Mouse (Mus musculus): ENCODE measurements around the gene Ttyh2. TPM values are rescaled to one million over a fixed set of nuclear protein-coding genes. Genes with fewer than 3 reads are reported as not detected.

The Ttyh2 gene
- polyA plus RNA-seq, 1 experiment from 2014 or later, result 28.0 TPM

Other genes starting within 250 kb of the Ttyh2 start
- 674 and 718 TPM in 2 replicates for gene Rpl38, start 6.9 kb upstream of the Ttyh2 start, polyA plus RNA-seq (2014; fragmentation: Nextera tagmentation; extraction: Ambion mirVana)
- gene Dnaic2, start 52.0 kb downstream of the Ttyh2 start, polyA plus RNA-seq (2014; fragmentation: Nextera tagmentation; extraction: Ambion mirVana), result 0.71 and 2.0 TPM in 2 replicates
- 0.56 and 0.99 TPM in 2 replicates for gene Kif19a, start 90.0 kb downstream of the Ttyh2 start, polyA plus RNA-seq (2014; fragmentation: Nextera tagmentation; extraction: Ambion mirVana)
- gene Btbd17, start 120.5 kb downstream of the Ttyh2 start, polyA plus RNA-seq (2014; fragmentation: Nextera tagmentation; extraction: Ambion mirVana), result 18.8 and 20.4 TPM in 2 replicates
- gene Gpr142, start 123.5 kb downstream of the Ttyh2 start, polyA plus RNA-seq (2014; fragmentation: Nextera tagmentation; extraction: Ambion mirVana), result not detected in 2 replicates
- 3.7 and 9.0 TPM in 2 replicates for gene Gprc5c, start 175.7 kb downstream of the Ttyh2 start, polyA plus RNA-seq (2014; fragmentation: Nextera tagmentation; extraction: Ambion mirVana)
- gene Cd300a, start 214.6 kb downstream of the Ttyh2 start, polyA plus RNA-seq (2014; fragmentation: Nextera tagmentation; extraction: Ambion mirVana), result 0.79 and 1.5 TPM in 2 replicates